Mouse (Mus musculus): Measurements from ENCODE around the gene Arfip2.

Gene Arfip2

GRCm38 (mm10) chr7:105614400-105614799 lies 25.8 kb downstream of the Arfip2 start:
- DNase-seq (ENCODE audit: extremely low read depth, low read depth), result no peak

- no peak for DNase-seq (ENCODE audit: extremely low read depth, low read depth)
Measured at GRCm38 (mm10) chr7:105611767-105612166, 28.4 kb downstream of the Arfip2 start.

GRCm38 (mm10) chr7:105608467-105608866 lies 31.7 kb downstream of the Arfip2 start:
- peak; percentile 80 for DNase-seq (ENCODE audit: extremely low read depth, low read depth)

- peak; percentile 21 for DNase-seq (ENCODE audit: extremely low read depth, low read depth)
Measured at GRCm38 (mm10) chr7:105602860-105603623, 37.2 kb downstream of the Arfip2 start.

- no peak for DNase-seq (ENCODE audit: extremely low read depth, low read depth)
Measured at GRCm38 (mm10) chr7:105590097-105590496, 50.1 kb downstream of the Arfip2 start.

- no peak for DNase-seq (ENCODE audit: extremely low read depth, low read depth)
Measured at GRCm38 (mm10) chr7:105588325-105588912, 51.8 kb downstream of the Arfip2 start.

Data from MEL-GATA-1-ER (cell line).